Mouse (Mus musculus) right cerebral cortex, adult 2 months (tissue): ENCODE data around the gene Smarcc2.
"Not testable (repeated sequence)": the region's sequence is repeated elsewhere in the genome, so short reads cannot be mapped to it uniquely, and the experiment has no call there.

Source experiments
- DNase-seq, 2 experiments: peaks; one replicate each; pipeline ENCODE4 v3.0.0; 2021 to 2022; ENCODE audit warnings: low spot score in 2 of 2

Gene Smarcc2

DNA sequence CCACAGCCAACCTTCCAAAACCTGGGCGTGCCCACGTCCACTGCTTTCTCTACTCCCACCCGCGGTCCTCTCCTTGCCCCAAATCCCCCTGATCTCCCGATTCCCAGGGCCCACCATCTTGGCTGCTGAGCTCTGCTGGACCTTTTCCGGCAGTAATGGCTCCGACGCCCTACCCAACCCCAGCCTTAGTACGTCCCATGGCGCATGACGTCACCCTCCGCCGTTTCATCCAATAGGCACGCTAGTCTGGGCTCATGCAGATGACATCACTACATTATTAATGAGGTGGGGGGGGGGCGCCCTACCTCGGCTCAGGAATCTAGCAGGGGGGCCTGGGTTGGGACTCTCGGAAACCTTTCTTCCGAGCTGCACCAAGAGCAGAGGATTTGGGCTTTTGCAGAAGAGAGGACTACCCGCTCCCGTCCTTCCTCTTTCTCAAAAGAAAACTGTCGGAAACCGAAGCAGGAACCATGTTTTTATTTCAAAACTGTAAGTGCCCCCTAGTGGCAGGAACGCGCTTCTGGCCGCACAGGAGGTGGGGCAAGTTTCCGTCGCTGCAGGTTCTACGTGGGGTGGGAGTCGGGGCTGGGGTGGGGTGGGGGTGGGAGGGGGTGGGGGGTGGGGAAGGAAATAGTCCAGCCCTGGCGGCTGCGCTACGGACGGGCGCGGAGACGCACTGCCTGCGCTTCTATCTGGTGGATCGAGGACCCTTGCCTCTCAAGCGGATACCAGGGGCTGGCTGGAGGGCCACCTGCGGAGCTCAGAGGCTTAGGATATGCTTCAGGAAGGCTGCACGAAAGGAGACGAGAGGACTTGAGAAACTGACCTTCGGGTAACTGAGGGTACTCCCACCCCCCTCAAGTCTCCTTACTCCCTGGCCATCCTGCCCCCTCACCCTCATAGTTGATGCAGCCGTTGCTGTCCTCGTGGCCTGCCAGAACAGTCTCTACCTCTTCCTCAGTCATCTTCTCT lies 34.9 kb downstream of the Smarcc2 start, which contains the start of gene Myl6:
Gene Myl6 (minus strand): TSS at position 451 of the 972 bp plus-strand sequence.
- DNase-seq: peak; percentile 98 to 99

DNA sequence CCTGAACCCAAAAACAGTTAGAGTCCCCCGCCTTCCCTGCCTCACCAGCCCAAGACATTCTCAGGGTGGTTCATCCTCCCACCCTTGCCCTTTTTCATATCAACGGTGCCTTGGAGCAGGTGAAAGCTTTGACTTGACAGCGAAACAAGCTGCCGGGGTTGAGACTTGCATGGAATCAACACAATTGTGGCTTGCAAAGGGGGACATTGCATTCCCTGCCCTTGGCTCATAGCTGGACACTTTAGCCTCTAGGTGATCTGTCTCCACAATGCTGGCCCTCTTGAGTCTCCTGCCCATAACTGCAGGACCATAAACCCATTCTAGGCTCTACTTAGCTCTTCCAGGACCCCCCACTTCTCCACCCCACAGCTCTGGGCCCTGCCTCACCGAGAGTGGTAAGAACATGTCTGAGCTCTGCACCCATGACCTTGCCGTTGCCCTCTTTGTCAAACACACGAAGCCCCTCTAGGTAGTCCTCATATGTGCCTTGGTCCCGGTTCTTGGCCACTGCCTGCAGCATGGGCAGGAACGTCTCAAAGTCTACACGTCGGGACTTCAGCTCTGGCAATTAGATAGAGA lies 35.7 kb downstream of the Smarcc2 start:
- DNase-seq: no peak

DNA sequence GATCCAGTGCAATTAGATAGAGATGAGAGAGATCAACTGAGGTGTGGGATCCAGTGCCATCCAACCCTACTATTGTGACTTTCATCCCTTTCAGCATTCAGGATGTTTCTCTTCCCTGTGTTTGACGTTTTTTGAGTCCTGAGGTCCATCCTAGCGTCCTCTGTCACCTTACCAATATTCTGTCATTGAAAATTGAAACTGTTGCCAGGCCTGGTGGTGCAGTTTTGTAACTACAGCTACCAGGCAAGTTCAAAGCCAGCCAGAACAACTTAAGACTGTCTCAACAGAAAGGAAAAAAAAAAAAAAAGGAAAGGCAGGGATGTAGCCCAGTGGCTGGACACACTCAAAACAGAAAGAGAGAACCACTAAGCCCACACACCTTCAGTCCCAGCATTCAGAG lies 36.2 kb downstream of the Smarcc2 start:
- DNase-seq: no peak

DNA sequence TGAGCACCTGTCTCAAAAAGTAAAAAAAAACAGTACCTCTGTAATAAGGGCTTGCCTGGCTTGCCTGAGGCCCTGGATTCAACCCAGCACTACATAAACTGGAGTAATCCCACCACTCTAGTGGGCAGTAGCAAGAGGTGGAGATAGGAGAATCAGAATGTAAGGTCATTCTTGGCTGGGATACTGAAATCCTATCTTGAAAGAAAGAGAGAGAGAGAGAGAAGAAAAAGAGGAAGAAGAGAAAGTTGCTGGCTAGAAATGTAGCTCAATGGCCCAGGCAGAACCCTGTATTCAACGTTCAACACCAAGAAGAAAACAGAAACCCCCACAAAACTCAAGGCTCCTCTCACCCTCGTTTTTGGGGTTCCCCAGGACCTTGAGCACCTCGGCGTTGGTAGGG lies 36.9 kb downstream of the Smarcc2 start:
- no peak for DNase-seq

DNA sequence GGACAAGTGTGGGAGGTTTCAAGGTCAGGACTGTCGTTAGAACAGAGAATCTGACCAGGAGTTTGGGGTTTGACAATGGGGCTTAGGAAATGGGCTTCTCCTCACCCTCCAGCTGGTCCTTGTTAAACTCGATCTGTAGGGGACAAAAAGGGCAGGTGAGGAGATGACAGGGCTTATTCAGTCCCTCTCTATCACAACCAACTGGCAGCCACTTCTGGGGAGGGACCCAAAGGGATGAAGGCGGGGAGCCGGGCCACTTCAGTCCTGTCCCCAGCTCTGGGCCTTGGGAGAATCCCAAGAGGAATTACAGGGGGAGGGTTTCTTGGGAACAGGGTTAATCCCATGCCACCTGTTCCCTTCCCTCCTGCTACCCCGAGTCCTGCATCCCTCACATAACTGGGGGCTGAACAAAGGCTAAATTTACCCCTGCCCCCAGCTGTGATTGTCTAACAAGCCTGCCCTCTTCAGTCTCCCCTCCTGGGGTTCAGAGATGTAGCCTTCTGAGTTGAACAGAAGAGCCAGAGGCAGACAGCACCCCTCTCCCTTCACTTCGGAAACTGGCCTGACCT lies 37.5 kb downstream of the Smarcc2 start:
- no peak for DNase-seq

DNA sequence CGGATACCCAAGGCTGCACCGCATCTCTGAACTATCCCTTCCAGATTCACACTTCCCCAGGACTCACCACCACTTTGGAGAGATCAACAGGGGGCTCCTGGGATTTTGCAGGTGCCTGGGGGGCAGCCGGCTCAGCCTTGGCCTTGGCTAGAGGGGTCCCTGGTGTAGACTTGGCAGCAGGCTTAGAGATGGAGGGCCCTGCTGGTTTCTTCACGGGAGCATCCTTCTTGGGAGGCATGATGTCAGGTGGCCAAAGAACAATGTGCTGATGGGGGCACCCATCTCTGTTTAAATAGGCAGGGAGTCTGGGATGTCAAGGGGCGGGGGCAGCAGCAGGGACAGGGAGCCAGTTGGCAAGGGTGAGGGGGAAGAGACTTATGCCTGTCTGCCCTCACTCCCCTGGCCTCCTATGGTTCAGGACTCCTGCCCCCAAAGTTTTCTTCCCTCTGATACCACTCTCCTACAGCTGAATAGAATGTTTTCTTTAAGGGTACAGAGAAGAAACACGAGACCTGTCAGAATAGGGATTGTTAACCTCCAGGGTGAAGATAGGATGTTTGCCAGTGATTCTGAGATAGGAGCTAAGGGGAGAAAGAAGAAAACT lies 38.2 kb downstream of the Smarcc2 start:
- no peak for DNase-seq

DNA sequence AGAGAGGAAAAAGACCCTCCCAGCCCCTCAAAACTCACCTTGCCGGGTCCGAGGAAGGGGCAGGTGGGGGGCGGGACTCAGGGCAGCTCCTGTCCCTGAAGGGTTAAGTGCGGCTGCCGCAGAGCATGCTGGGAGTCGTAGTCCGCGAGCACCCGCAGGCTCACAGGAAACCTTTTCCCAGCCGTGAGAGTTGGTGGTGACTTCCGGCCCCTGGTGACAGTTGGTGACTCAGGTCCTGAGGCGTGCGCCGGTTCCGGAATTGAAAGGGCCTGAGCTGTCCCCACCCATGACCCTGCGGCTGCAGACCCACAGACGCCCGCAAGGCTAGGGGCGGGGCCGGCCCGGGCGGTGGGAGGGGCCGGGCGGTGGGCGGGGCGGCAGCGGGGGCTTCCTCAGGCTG lies 39.5 kb downstream of the Smarcc2 start, which contains the start of gene Myl6b:
Gene Myl6b (minus strand): TSS at position 96 of the 400 bp plus-strand sequence.
- peak; percentile 95 for DNase-seq

DNA sequence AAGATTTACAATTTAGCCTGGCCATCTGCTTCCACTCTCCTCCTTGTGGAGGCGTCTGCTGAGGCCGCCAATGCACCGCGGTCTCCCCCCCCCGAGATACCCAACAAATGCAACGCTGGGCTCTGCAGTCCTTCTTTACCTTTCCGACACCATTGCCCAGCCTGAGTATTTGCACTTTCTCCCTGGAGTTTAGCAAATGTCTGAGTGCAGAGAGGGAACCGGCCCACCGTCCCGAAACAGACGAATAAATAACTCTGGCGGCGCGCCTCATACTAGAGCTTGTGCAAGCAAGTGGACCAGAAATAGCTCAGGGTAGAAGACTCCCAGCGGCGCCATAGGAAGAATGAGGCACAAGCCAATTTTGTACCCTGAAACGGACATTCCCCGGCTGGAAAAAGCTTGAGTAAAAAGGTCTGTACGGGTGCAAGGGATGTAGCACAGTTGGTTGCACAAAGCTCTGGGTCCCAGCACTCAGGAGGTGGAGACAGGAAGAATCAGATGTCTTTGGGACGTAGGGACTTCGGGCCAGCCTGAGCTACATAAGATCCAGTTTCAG lies 40.1 kb downstream of the Smarcc2 start:
- peak; percentile 63 to 73 for DNase-seq

DNA sequence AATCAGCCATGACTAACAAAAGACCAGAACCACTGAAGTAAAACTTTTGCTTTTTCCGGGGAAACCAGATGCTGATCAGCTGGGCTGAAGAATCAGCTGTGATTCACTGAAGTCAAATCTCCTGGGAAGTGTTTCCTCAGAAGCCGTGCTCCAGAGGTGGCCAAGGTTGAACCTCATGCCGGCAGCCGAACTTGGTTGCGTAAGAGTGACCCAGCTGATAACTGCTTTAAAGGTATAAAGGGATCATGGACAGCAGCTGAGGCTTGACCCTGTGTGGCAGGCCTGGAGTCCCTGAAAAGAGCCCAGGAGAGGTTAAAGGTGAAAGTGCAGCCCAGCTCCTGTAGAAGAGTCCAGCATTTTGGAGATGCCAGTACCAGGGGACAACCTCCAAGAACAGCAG lies 43.3 kb downstream of the Smarcc2 start:
- no peak for DNase-seq

DNA sequence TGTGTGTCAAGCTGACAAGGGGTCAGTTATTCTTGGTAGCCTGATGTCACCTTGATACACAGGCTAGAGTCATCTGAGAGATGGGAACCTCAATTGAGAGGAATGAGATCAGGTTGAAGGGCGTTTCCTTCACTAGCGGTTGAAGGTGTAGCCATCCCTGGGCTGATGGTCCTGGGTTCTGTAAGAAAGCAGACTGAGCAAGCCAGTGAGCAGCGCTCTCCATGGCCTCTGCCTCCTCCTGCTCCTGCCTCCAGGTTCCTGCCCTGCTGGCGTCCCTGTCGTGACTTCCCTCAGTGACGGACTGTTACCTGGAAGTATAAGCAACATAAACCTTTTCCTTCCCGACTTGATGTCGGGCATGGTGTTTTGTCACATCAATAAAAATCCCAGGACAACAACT lies 44.5 kb downstream of the Smarcc2 start:
- no peak for DNase-seq

DNA sequence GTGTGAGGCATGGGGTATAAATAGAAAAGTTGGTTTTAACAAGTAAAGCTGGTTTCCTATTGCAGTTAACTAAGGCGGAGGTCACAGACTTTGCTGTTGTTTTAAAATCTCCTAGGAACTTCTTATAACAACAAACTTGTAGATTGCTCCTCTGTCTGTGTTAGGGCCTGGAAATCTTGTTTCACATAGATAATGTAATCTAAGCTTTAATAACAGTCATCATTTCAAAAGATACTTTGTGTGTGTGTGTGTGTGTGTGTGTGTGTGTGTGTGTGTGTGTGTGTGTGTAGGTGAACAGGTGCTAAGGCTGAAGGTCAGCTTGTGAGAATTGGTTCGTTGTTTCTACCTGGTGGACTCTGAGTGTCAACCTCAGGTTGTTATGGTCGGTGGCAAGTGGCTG lies 45.0 kb downstream of the Smarcc2 start:
- no peak for DNase-seq

DNA sequence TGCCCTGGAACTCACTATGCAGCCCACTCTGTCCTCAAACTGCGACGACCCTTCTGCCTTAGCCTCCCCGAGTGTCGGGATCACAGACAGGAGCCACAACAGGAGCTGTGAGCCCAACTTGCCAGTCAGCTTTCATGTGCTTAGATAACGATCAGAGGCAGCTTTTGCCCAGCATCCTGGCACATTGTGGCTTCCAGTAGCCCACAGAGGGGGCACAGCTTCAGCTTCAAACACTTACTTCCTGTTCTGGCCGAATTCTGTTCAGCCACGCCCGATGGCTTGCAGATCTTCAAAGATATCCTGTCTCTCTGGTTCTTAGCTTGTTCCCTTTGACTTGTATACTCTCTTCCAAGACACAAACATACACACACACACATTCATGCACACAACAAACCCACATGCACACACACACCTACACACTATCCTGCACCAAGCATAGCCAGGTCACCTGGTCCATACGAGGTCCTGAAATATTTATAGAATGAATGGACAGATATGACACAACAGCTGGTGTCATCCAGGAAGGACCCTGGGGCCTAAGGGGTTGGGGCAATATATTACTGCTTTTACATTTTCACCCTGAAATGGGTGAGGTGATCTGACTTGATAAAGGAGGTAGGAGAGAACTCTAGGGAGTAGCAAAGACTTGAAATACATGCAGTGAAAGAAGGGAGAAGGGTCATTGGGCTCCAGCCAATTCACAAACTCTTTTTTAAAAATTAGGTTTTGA lies 45.8 kb downstream of the Smarcc2 start:
- no peak for DNase-seq

DNA sequence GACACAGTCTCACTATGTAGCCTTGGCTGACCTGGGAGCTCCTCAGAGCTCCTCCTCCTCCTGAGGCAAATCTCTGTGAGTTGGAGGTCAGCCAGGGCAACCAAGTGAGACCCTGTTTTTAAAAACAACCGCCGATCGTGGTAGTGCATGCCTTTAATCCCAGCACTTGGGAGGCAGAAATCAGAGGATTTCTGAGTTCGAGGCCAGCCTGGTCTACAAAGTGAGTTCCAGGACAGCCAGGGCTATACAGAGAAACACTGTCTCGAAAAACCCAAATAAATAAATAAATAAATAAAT lies 46.3 kb downstream of the Smarcc2 start:
- not testable (repeated sequence) for DNase-seq

DNA sequence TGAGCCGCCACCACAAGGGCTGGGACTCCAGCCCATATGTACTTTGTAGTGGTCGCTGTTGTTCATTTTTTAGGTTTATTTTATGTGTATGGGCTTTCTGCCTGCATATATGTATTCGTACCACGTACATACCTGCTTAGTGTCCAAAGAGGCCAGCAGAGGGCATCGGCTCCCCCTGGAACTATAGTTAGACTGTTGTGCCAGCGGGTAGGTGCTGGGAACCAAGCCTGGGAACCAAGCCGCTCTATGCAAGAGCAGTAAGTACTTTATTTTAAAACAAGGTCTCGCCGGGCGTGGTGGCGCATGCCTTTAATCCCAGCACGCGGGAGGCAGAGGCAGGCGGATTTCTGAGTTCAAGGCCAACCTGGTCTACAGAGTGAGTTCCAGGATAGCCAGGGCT lies 46.9 kb downstream of the Smarcc2 start:
- DNase-seq: no peak

DNA sequence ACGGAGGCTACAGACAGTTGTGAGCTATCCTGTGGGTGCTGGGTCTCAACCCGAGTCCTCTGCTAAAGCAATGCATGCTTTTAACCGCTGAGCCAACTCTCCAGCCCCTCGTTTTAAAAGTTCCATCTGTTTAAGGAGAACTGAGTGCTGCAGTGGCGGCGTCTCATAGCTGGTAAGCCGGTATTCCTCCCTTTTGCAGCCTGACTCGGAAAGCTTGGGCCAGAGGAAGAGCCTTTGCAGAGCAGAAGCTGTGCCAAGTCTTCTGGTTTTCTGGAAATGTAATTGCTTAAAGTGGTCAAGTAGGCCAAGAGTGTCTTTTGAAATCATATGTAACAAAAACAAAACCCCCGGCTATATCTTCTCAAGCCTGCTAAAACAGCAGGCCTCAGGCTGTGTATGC lies 49.2 kb downstream of the Smarcc2 start:
- DNase-seq: no peak

DNA sequence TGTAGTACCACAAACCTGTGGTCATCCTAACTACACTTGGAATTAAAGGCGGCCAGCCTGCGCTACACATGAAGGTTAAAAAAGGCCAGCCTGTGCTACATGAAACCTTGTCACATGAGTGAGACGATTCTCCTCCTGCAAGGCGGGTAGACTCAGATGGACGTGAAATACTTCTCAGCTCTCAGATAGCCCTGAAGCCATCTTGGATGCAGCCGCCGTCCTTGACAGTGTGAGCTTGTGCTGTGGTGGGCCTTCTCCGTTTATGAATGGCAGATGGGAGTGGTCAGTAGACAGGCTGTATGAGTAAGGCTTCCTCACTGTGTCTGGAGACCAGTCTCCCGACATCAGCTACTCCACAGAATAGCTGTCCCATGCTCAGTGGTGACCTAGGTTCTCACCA lies 50.2 kb downstream of the Smarcc2 start:
- no peak for DNase-seq

DNA sequence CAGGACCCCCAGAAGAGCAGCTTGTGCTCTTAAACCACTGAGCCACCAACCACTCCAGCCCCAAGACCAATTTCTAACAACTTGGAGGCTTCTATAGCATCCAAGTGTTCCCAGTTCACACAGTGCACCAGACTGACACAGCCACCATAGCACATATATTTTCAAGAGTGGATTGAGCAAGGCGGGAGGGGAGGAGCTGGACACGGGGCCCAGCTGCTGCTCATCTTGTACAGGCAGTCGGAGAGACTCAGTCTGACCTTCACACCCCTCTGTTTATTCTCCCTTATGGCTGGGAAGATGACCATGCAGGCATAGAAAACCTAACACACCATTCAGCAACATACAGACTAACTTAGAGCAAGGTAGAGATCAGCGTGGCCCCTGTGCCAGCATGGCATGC lies 50.8 kb downstream of the Smarcc2 start:
- DNase-seq: no peak

DNA sequence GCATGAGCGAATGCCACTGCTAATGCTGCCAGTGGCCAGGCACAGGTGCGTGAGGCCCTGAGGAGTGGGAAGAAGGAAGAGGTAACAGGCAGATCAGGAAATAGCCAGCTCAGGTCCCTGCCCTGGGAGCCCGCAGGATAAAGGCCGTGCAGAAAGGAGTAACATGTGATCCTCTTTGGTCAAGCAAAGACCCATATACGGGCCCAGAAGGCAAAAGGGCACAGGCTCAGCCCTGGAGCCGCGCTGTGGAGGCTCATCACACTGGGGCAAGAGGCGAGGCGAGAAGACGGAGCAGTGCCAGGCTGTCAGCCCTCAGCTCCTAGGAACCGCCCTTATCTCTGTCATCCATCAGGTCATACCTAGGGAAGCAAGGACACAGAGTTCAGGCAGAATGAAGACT lies 51.3 kb downstream of the Smarcc2 start:
- no peak for DNase-seq

DNA sequence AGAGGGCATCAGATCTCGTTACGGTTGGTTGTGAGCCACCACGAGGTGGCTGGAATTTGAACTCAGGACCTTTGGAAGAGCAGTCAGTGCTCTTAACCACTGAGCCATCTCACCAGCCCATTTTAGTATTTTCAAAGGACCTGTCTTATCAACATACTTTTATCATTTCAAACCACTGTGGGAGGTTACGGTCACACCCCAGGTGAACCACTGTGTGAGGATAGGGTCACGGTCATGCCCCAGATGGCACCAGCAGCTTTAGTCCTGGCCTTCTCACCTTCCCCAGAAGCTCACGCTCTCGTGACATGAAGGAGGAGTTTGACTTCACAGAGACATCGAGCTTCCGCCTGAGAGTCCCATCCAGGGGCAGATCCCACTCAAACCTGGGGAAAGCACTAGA lies 52.1 kb downstream of the Smarcc2 start:
- DNase-seq: no peak

DNA sequence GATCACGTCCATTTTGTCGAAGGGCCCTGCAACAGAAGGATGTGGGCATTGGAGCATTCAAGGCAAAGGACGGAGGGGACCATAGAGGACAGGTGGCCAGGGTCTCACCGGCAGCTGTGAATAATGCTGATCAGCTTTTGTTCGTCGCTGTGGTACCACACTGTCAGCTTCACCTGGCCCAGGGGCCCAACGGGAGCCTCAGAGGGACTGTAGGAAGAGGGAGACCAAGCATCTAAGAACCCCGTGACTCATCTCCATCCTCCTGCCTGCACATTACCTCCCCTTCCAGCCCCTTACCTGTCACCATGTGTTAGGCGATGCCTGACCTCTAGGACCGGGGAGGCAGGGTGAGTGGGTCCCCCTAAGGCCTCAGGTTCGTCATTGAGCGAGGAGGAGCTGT lies 52.7 kb downstream of the Smarcc2 start:
- no peak for DNase-seq

DNA sequence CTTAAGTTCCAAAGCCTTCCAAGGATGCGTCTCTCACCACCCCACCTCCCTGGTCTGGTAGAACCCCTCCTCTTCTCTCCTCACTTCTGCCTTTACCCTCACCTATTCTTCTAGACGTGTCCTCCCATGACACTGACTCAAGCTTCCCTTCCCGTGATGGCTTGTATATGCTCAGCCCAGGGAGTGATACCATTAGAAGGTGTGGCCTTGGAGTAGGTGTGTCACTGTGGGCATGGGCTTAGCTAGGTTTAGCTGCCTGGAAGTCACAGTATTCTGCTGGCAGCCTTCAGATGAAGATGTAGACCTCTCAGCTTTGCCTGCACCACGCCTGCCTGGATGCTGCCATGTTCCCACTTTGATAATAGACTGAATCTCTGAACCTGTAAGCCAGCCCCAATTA lies 56.0 kb downstream of the Smarcc2 start:
- no peak for DNase-seq

DNA sequence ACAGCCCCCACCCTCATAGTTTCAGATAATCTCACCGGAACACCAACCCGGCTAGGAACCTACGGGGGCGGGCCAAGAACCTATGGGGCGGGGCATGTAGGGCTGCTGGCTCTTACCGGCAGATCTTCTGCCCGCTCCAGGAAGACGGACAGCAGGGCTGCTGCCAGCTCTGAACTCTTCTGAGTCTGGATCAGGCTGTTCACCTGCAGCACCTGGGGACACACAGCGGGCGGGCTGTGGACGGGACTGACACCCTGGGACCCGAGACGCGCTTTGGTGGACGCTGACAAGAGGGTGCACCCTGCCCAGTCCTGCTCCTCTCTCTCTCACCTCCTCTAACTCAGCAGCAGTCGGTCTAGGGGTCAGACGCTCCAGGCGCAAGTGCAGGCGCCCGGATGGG lies 57.0 kb downstream of the Smarcc2 start:
- DNase-seq: no peak
